Comparison of ENCODE assay signal across 28 mouse cellular contexts in genomic region chr9:7848191-7848590, GRCm38 (mm10).
"Had no signal": no experiment of that assay in that cellular context is flagged by ENCODE, and none has a peak within 500 bp of the region (broad histone marks: within the 10 kb centered on the region; RNA-seq: fewer than 3 reads in every experiment).

No protein-coding gene starts in this region.

- H3K27me3 ChIP-seq: embryonic facial prominence, embryonic 12.5 days; embryonic facial prominence, embryonic 13.5 days; embryonic facial prominence, embryonic 15.5 days; forebrain, embryonic 12.5 days; forebrain, embryonic 13.5 days; forebrain, embryonic 15.5 days had no signal

- H3K4me1 ChIP-seq: embryonic facial prominence, embryonic 10.5 days; embryonic facial prominence, embryonic 12.5 days; embryonic facial prominence, embryonic 13.5 days; embryonic facial prominence, embryonic 15.5 days; forebrain, embryonic 12.5 days; forebrain, embryonic 13.5 days; forebrain, embryonic 15.5 days had no signal

- ATAC-seq: forebrain, embryonic 13.5 days; forebrain, embryonic 14.5 days; forebrain, embryonic 15.5 days; forebrain, embryonic 16.5 days; forebrain, postnatal 0 days had no signal

- H3K27ac ChIP-seq: embryonic facial prominence, embryonic 10.5 days; embryonic facial prominence, embryonic 12.5 days; embryonic facial prominence, embryonic 13.5 days; embryonic facial prominence, embryonic 15.5 days; forebrain, embryonic 10.5 days; forebrain, embryonic 12.5 days; forebrain, embryonic 13.5 days; forebrain, embryonic 15.5 days; gastrocnemius, adult 2 months; heart, adult 2 months had no signal

- H3K9me3 ChIP-seq: embryonic facial prominence, embryonic 10.5 days; embryonic facial prominence, embryonic 12.5 days; embryonic facial prominence, embryonic 13.5 days; embryonic facial prominence, embryonic 15.5 days; forebrain, embryonic 10.5 days; forebrain, embryonic 12.5 days; forebrain, embryonic 13.5 days; forebrain, embryonic 15.5 days had no signal

- H3K36me3 ChIP-seq: forebrain, embryonic 10.5 days; forebrain, embryonic 12.5 days; forebrain, embryonic 15.5 days had no signal

- H3K9ac ChIP-seq: embryonic facial prominence, embryonic 12.5 days; embryonic facial prominence, embryonic 13.5 days; embryonic facial prominence, embryonic 15.5 days; forebrain, embryonic 12.5 days; forebrain, embryonic 13.5 days; forebrain, embryonic 15.5 days; forebrain, postnatal 0 days had no signal

- DNase-seq: cerebellum, adult 2 months; cerebellum, adult 8-10 months; cerebellum, adult 9-10 months; cerebellum, adult 9-11 months; cerebellum, postnatal 10 days; cerebellum, postnatal 14 days; cerebellum, postnatal 25 days; cerebellum, postnatal 36 days; embryo, embryonic 11 days; forebrain, postnatal 0 days; gastrocnemius, adult 2 months; gastrocnemius, postnatal 10 days; gastrocnemius, postnatal 14 days; gastrocnemius, postnatal 25 days; gastrocnemius, postnatal 36 days; heart, adult 18-20 months; heart, adult 2 months had no signal

- H3K4me2 ChIP-seq: embryonic facial prominence, embryonic 12.5 days; embryonic facial prominence, embryonic 13.5 days; embryonic facial prominence, embryonic 15.5 days; forebrain, embryonic 12.5 days; forebrain, embryonic 13.5 days; forebrain, embryonic 15.5 days had no signal

- H3K4me3 ChIP-seq: embryonic facial prominence, embryonic 10.5 days; embryonic facial prominence, embryonic 12.5 days; embryonic facial prominence, embryonic 13.5 days; embryonic facial prominence, embryonic 15.5 days; erythroblast, embryonic 14.5 days; forebrain, embryonic 10.5 days; forebrain, embryonic 12.5 days; forebrain, embryonic 13.5 days; forebrain, embryonic 15.5 days; gastrocnemius, adult 2 months; heart, adult 2 months had no signal
